Mouse (Mus musculus): ENCODE results near the gene Sco1. TPM values are rescaled to one million over a fixed set of nuclear protein-coding genes. Genes with fewer than 3 reads are reported as not detected.
A peak's percentile ranks its signal among the peaks of the same experiment; 100 is the strongest.
"Not testable (repeated sequence)": the region's sequence is repeated elsewhere in the genome, so short reads cannot be mapped to it uniquely, and the experiment has no call there.

Sco1 gene
- polyA plus RNA-seq, 1 experiment from 2014 or later = 12.4 TPM

GRCm38 (mm10) chr11:67085489-67085888 lies 33.0 kb downstream of the Sco1 start:
- DNase-seq (ENCODE audit: low spot score) = peak; percentile 72

GRCm38 (mm10) chr11:67086467-67087164 lies 34.1 kb downstream of the Sco1 start:
- no peak for DNase-seq (ENCODE audit: low spot score)

- DNase-seq (ENCODE audit: low spot score) = no peak
These were observed 34.8 kb downstream of the Sco1 start for GRCm38 (mm10) chr11:67087225-67087624.

- DNase-seq (ENCODE audit: low spot score) = not testable (repeated sequence)
These were observed 39.9 kb downstream of the Sco1 start for GRCm38 (mm10) chr11:67092354-67092753.

GRCm38 (mm10) chr11:67093201-67093600 lies 40.7 kb downstream of the Sco1 start:
- no peak for DNase-seq (ENCODE audit: low spot score)

- no peak for DNase-seq (ENCODE audit: low spot score)
These were observed 41.2 kb downstream of the Sco1 start for GRCm38 (mm10) chr11:67093652-67094051.

GRCm38 (mm10) chr11:67094470-67094869 lies 42.0 kb downstream of the Sco1 start:
- no peak for DNase-seq (ENCODE audit: low spot score)

GRCm38 (mm10) chr11:67097709-67098108 lies 45.2 kb downstream of the Sco1 start:
- DNase-seq (ENCODE audit: low spot score) = no peak

- no peak for DNase-seq (ENCODE audit: low spot score)
These were observed 46.0 kb downstream of the Sco1 start for GRCm38 (mm10) chr11:67098427-67098826.

GRCm38 (mm10) chr11:67099241-67099640 lies 46.8 kb downstream of the Sco1 start:
- no peak for DNase-seq (ENCODE audit: low spot score)

GRCm38 (mm10) chr11:67100169-67100568 lies 47.7 kb downstream of the Sco1 start:
- DNase-seq (ENCODE audit: low spot score) = peak; percentile 14

GRCm38 (mm10) chr11:67101713-67102112 lies 49.2 kb downstream of the Sco1 start:
- peak; percentile 29 for DNase-seq (ENCODE audit: low spot score)

GRCm38 (mm10) chr11:67103256-67103655 lies 50.8 kb downstream of the Sco1 start:
- no peak for DNase-seq (ENCODE audit: low spot score)

- no peak for DNase-seq (ENCODE audit: low spot score)
These were observed 51.8 kb downstream of the Sco1 start for GRCm38 (mm10) chr11:67104242-67104641.

GRCm38 (mm10) chr11:67104714-67105113 lies 52.2 kb downstream of the Sco1 start:
- no peak for DNase-seq (ENCODE audit: low spot score)

- no peak for DNase-seq (ENCODE audit: low spot score)
These were observed 53.2 kb downstream of the Sco1 start for GRCm38 (mm10) chr11:67105689-67106088.

- no peak for DNase-seq (ENCODE audit: low spot score)
These were observed 54.5 kb downstream of the Sco1 start for GRCm38 (mm10) chr11:67106973-67107372.

- DNase-seq (ENCODE audit: low spot score) = peak; percentile 16
These were observed 57.9 kb downstream of the Sco1 start for GRCm38 (mm10) chr11:67110168-67110948.

GRCm38 (mm10) chr11:67112019-67112850 lies 59.8 kb downstream of the Sco1 start:
- peak; percentile 63 for DNase-seq (ENCODE audit: low spot score)

- peak; percentile 52 for DNase-seq (ENCODE audit: low spot score)
These were observed 60.4 kb downstream of the Sco1 start for GRCm38 (mm10) chr11:67112851-67113202.

- no peak for DNase-seq (ENCODE audit: low spot score)
These were observed 60.9 kb downstream of the Sco1 start for GRCm38 (mm10) chr11:67113381-67113780.

- DNase-seq (ENCODE audit: low spot score) = no peak
These were observed 61.8 kb downstream of the Sco1 start for GRCm38 (mm10) chr11:67114261-67114660.
